Mouse (Mus musculus): ENCODE measurements around the gene C1qtnf2. TPM values are rescaled to one million over a fixed set of nuclear protein-coding genes. Genes with fewer than 3 reads are reported as not detected.

The C1qtnf2 gene
- total RNA-seq, 4 experiments from 2014 or later: 1.1 to 3.0 (median 2.1) TPM

- no peak for DNase-seq (ENCODE audit: low spot score in 2 of 2)
Observed at GRCm38 (mm10) chr11:43483122-43483792, 9.2 kb downstream of the C1qtnf2 start.

- DNase-seq (ENCODE audit: low spot score in 2 of 2): no peak
Observed at GRCm38 (mm10) chr11:43484057-43484456, 10.0 kb downstream of the C1qtnf2 start.

GRCm38 (mm10) chr11:43484652-43485051 lies 10.6 kb downstream of the C1qtnf2 start:
- DNase-seq (ENCODE audit: low spot score in 2 of 2): no peak

- DNase-seq (ENCODE audit: low spot score in 2 of 2): no peak
Observed at GRCm38 (mm10) chr11:43485855-43486254, 11.8 kb downstream of the C1qtnf2 start.

GRCm38 (mm10) chr11:43492663-43493062 lies 18.6 kb downstream of the C1qtnf2 start:
- DNase-seq (ENCODE audit: low spot score in 2 of 2): peak; percentile 52 to 78

- peak; percentile 61 to 81 for DNase-seq (ENCODE audit: low spot score in 2 of 2)
Observed at GRCm38 (mm10) chr11:43493815-43494409, 19.8 kb downstream of the C1qtnf2 start.

GRCm38 (mm10) chr11:43495037-43495436 lies 21.0 kb downstream of the C1qtnf2 start:
- no peak for DNase-seq (ENCODE audit: low spot score in 2 of 2)

GRCm38 (mm10) chr11:43495532-43495931 lies 21.5 kb downstream of the C1qtnf2 start:
- DNase-seq (ENCODE audit: low spot score in 2 of 2): peak in 1 of 2 experiments; percentile 42

- DNase-seq (ENCODE audit: low spot score in 2 of 2): peak; percentile 27 to 39
Observed at GRCm38 (mm10) chr11:43501256-43501655, 27.2 kb downstream of the C1qtnf2 start.

GRCm38 (mm10) chr11:43505188-43505587 lies 31.1 kb downstream of the C1qtnf2 start:
- DNase-seq (ENCODE audit: low spot score in 2 of 2): no peak

GRCm38 (mm10) chr11:43507976-43508375 lies 33.9 kb downstream of the C1qtnf2 start:
- peak in 1 of 2 experiments; percentile 57 for DNase-seq (ENCODE audit: low spot score in 2 of 2)

GRCm38 (mm10) chr11:43509878-43510277 lies 35.8 kb downstream of the C1qtnf2 start:
- no peak for DNase-seq (ENCODE audit: low spot score in 2 of 2)

GRCm38 (mm10) chr11:43512661-43513190 lies 38.6 kb downstream of the C1qtnf2 start:
- no peak for DNase-seq (ENCODE audit: low spot score in 2 of 2)

- peak in 1 of 2 experiments; percentile 25 for DNase-seq (ENCODE audit: low spot score in 2 of 2)
Observed at GRCm38 (mm10) chr11:43516344-43517021, 42.4 kb downstream of the C1qtnf2 start.

GRCm38 (mm10) chr11:43517641-43518040 lies 43.6 kb downstream of the C1qtnf2 start:
- no peak for DNase-seq (ENCODE audit: low spot score in 2 of 2)

GRCm38 (mm10) chr11:43518086-43518485 lies 44.0 kb downstream of the C1qtnf2 start:
- no peak for DNase-seq (ENCODE audit: low spot score in 2 of 2)

GRCm38 (mm10) chr11:43518821-43519220 lies 44.7 kb downstream of the C1qtnf2 start:
- DNase-seq (ENCODE audit: low spot score in 2 of 2): no peak

GRCm38 (mm10) chr11:43520521-43520920 lies 46.4 kb downstream of the C1qtnf2 start:
- DNase-seq (ENCODE audit: low spot score in 2 of 2): no peak

- peak; percentile 19 to 47 for DNase-seq (ENCODE audit: low spot score in 2 of 2)
Observed at GRCm38 (mm10) chr11:43528078-43528682, 54.1 kb downstream of the C1qtnf2 start.

GRCm38 (mm10) chr11:43528683-43529499 lies 54.8 kb downstream of the C1qtnf2 start, which contains the start of gene Ccnjl:
Gene Ccnjl (plus strand): TSS chr11:43528784.
- peak in 1 of 2 experiments; percentile 16 for DNase-seq (ENCODE audit: low spot score in 2 of 2)

GRCm38 (mm10) chr11:43530043-43530442 lies 56.0 kb downstream of the C1qtnf2 start:
- DNase-seq (ENCODE audit: low spot score in 2 of 2): no peak
